Mouse (Mus musculus): ENCODE data around the gene 4930544D05Rik.

GRCm38 (mm10) chr11:70621972-70622814 is 6.5 kb downstream of the 4930544D05Rik start:
- no peak for TF ChIP-seq EP300 (optimal IDR thresholded peaks at IDR 0.05)
- TF ChIP-seq CTCF (IDR thresholded peaks at IDR 0.05; ENCODE audit: low read depth), result no peak

Measured in stomach, postnatal 0 days (tissue).